12 mouse cellular contexts compared by ENCODE assay signal in the genomic region with DNA sequence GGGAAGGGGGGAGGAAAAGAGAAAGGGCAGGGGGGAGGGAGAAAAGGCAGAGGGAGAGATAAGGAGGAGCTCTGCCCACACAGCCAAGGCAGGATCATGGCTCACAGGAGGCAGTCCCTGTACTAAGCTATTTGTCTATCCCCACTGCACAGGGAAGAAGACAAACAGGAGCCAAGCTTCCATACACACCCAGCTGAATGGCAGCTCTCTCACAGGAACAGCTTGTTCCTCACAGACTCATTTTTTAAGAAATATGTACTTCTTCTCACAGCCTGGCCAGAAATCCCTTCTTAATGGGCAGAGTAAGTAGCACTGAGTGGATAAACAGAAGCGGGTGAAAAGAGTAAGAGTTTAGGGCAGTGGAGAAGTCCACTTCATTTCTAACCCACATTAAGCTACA. TPM values are rescaled to one million over a fixed set of nuclear protein-coding genes. Genes with fewer than 3 reads are reported as not detected.
DNase-seq lines count a peak whose midpoint lies in the region; ATAC-seq and TF ChIP-seq lines count a peak whose summit lies in the region.
"Had no signal": no experiment of that assay in that cellular context is flagged by ENCODE, and none has a peak within 500 bp of the region (broad histone marks: within the 10 kb centered on the region; RNA-seq: fewer than 3 reads in every experiment).

No protein-coding gene starts in this region.

- H3K27ac ChIP-seq in lung, postnatal 0 days (ENCODE audit: low read length) = peak overlapping the region; percentile 69
- H3K27ac ChIP-seq: embryonic facial prominence, embryonic 15.5 days; heart, adult 2 months had no signal

- no peak for TF ChIP-seq POLR2A in brain, embryonic 14.5 days (IDR thresholded peaks at IDR 0.05; ENCODE audit: borderline replicate concordance, extremely low read depth, insufficient read depth, insufficient read length, poor library complexity, severe bottlenecking)

- no peak overlapping the region for H3K9ac ChIP-seq in lung, postnatal 0 days (replicated peaks; ENCODE audit: low read depth)
- H3K9ac ChIP-seq: embryonic facial prominence, embryonic 15.5 days had no signal

- no peaks in the 10 kb centered on the region for H3K4me1 ChIP-seq in lung, postnatal 0 days (ENCODE audit: insufficient read depth, low read depth, low read length)
- H3K4me1 ChIP-seq: embryonic facial prominence, embryonic 15.5 days had no signal

- intact Hi-C loops in gastrocnemius, postnatal 36 days (cut with DNase I) = no loop called here

- 0 out of 2 replicates have a peak overlapping the region, but pooled peaks have one; percentile 8 for H3K4me2 ChIP-seq in lung, postnatal 0 days (replicated peaks; ENCODE audit: low read depth, low read length)
- H3K4me2 ChIP-seq: embryonic facial prominence, embryonic 15.5 days had no signal

- TF ChIP-seq CTCF in brain, embryonic 14.5 days (IDR thresholded peaks at IDR 0.05; ENCODE audit: borderline replicate concordance, extremely low read depth, insufficient read depth, insufficient read length) = no peak
- no peak for TF ChIP-seq CTCF in lung, postnatal 0 days (IDR thresholded peaks at IDR 0.05)

- DNase-seq in gastrocnemius, postnatal 25 days = peak; percentile 39
- DNase-seq in gastrocnemius, postnatal 36 days = no peak
- DNase-seq in layer of hippocampus, postnatal 14 days (ENCODE audit: low spot score in 2 of 2) = peak; percentile 19 to 34
- no peak for DNase-seq in layer of hippocampus, adult 11-12 months (ENCODE audit: low spot score)
- DNase-seq in brain, embryonic 14.5 days (ENCODE audit: low read depth) = peak; percentile 47
- peak; percentile 91 for DNase-seq in lung, postnatal 0 days (ENCODE audit: low spot score)
- no peak for DNase-seq in spleen, postnatal 36 days (ENCODE audit: low spot score in 2 of 2)
- no peak for DNase-seq in frontal cortex, postnatal 14 days (ENCODE audit: low spot score in 2 of 2)
- DNase-seq: cerebellum, postnatal 10 days; right cerebral cortex, postnatal 25 days had no signal

- no peaks in the 10 kb centered on the region for H3K9me3 ChIP-seq in lung, postnatal 0 days (ENCODE audit: low read length)
- H3K9me3 ChIP-seq: embryonic facial prominence, embryonic 15.5 days had no signal

- TF ChIP-seq EP300 in lung, postnatal 0 days (IDR thresholded peaks at IDR 0.05) = peak; percentile 98

- no peaks in the 10 kb centered on the region for H3K27me3 ChIP-seq in lung, postnatal 0 days (replicated peaks; ENCODE audit: insufficient read depth, low read length)
- H3K27me3 ChIP-seq: embryonic facial prominence, embryonic 15.5 days had no signal

- ATAC-seq in lung, postnatal 0 days = peak; percentile 96

- H3K4me3 ChIP-seq in lung, postnatal 0 days (ENCODE audit: low read depth, low read length) = no peak overlapping the region
- H3K4me3 ChIP-seq: embryonic facial prominence, embryonic 15.5 days; heart, adult 2 months had no signal

- WGBS in lung, postnatal 0 days = 39% methylated on average over 1 of the region's 1 CpGs

- H3K36me3 ChIP-seq in lung, postnatal 0 days (ENCODE audit: insufficient read depth, low read length) = no peaks in the 10 kb centered on the region

RNA-seq across cellular contexts. Expression of a gene that starts 23.9 kb away (rescaled TPM):
- 1 to 10 TPM; 1.3 to 1.8 TPM for total RNA-seq in gastrocnemius, postnatal 25 days (2021)
- 1 to 10 TPM in 1 of 2 experiments, under 1 TPM in 1; 0.87 to 1.1 TPM for total RNA-seq in gastrocnemius, postnatal 36 days (2021)
- 1 to 10 TPM; 5.6 to 6.4 TPM for total RNA-seq in layer of hippocampus, postnatal 14 days (2021)
- 22.4 and 26.5 TPM in 2 replicates for polyA plus RNA-seq in brain, embryonic 14.5 days (2012; rRNA removed)
- 7.1 and 7.6 TPM in 2 replicates for polyA plus RNA-seq in lung, postnatal 0 days (2015; fragmentation: Nextera tagmentation; extraction: Ambion mirVana)

Comparison
In these comparisons a context has a peak if more than half of its experiments do, and no peak if none do; other contexts are left out.
1. DNase-seq: peak in gastrocnemius, postnatal 25 days (single experiment), layer of hippocampus, postnatal 14 days (2 of 2), brain, embryonic 14.5 days (single experiment) and lung, postnatal 0 days (single experiment); none in gastrocnemius, postnatal 36 days (0 of 2), layer of hippocampus, adult 11-12 months (single experiment), spleen, postnatal 36 days (0 of 2) and frontal cortex, postnatal 14 days (0 of 2).